Mouse (Mus musculus) left cerebral cortex, postnatal 4 days (tissue): ENCODE data around the gene Olfr1256. TPM values are rescaled to one million over a fixed set of nuclear protein-coding genes. Genes with fewer than 3 reads are reported as not detected.

ENCODE experiments used
- DNase-seq: peaks from one replicate; pipeline ENCODE4 v3.0.0-alpha.2; 2022
- intact Hi-C: fragments of 180-260 bp; cut with DNase I; formaldehyde crosslinking; loops from one replicate; pipeline ENCODE4 v1.15.1; 2025
- total RNA-seq, 2 experiments: library from RNA; stranded (reverse); gene quantifications; 2 replicates each; pipeline ENCODE4 v1.2.3; 2021

Gene Olfr1256
- not detected for total RNA-seq

GRCm38 (mm10) chr2:89841455-89841854 lies at the start of gene Olfr1256:
TSS of gene Olfr1256 (minus strand) at chr2:89841555.
- DNase-seq: no peak
- intact Hi-C loops: no loop called here

- intact Hi-C loops: no loop called here
These were observed 36.8 kb upstream of the Olfr1256 start, which contains the start of gene Olfr1257 for GRCm38 (mm10) chr2:89878137-89878536. TSS of gene Olfr1257 (plus strand) at chr2:89878437.

GRCm38 (mm10) chr2:89849230-89849629 lies 7.9 kb upstream of the Olfr1256 start:
- no peak for DNase-seq
- intact Hi-C loops: no loop called here

More at GRCm38 (mm10) chr2:89878137-89878536, 36.8 kb upstream of the Olfr1256 start, which contains the start of gene Olfr1257:
- DNase-seq: no peak

- intact Hi-C loops: no loop called here
- no peak for DNase-seq
These were observed 6.8 kb upstream of the Olfr1256 start, which contains the start of gene Olfr48 for GRCm38 (mm10) chr2:89848105-89848504. TSS of gene Olfr48 (minus strand) at chr2:89848205.

- DNase-seq: no peak
- intact Hi-C loops: no loop called here
These were observed 21.1 kb downstream of the Olfr1256 start for GRCm38 (mm10) chr2:89820216-89820615.

- intact Hi-C loops: no loop called here
- no peak for DNase-seq
These were observed 29.6 kb downstream of the Olfr1256 start, which contains the start of gene Olfr1255 for GRCm38 (mm10) chr2:89811751-89812150. TSS of gene Olfr1255 (plus strand) at chr2:89812051.

GRCm38 (mm10) chr2:89810751-89811150 lies 30.6 kb downstream of the Olfr1256 start:
- DNase-seq: no peak
- intact Hi-C loops: no loop called here

GRCm38 (mm10) chr2:89799583-89799982 lies 41.8 kb downstream of the Olfr1256 start:
- intact Hi-C loops: no loop called here
- no peak for DNase-seq

- intact Hi-C loops: no loop called here
- DNase-seq: no peak
These were observed 47.8 kb downstream of the Olfr1256 start, which contains the start of gene Olfr1254 for GRCm38 (mm10) chr2:89793519-89793918. TSS of gene Olfr1254 (minus strand) at chr2:89793619.

Other genes with a start within 250 kb of the Olfr1256 start
- not detected for gene Olfr1246, start 248.4 kb downstream of the Olfr1256 start, total RNA-seq
- under 1 TPM; 0.10 to 0.12 TPM for gene Olfr1247, start 227.4 kb downstream of the Olfr1256 start, total RNA-seq
- gene Olfr1248, start 223.3 kb downstream of the Olfr1256 start, total RNA-seq: not detected
- not detected for gene Olfr1249, start 206.6 kb downstream of the Olfr1256 start, total RNA-seq
- gene Olfr1250, start 180.1 kb downstream of the Olfr1256 start, total RNA-seq: under 1 TPM in 1 of 2 experiments, not detected in 1; 0.08 TPM
- gene Olfr1251, start 169.6 kb downstream of the Olfr1256 start, total RNA-seq: not detected
- not detected for gene Olfr1252, start 116.5 kb downstream of the Olfr1256 start, total RNA-seq
- not detected for gene Olfr1253, start 84.5 kb downstream of the Olfr1256 start, total RNA-seq
- not detected for gene Olfr1254, start 47.9 kb downstream of the Olfr1256 start, total RNA-seq
- not detected for gene Olfr1255, start 29.5 kb downstream of the Olfr1256 start, total RNA-seq
- gene Olfr48, start 6.7 kb upstream of the Olfr1256 start, total RNA-seq: not detected
- gene Olfr1257, start 36.9 kb upstream of the Olfr1256 start, total RNA-seq: not detected
- not detected for gene Olfr1258, start 85.8 kb upstream of the Olfr1256 start, total RNA-seq
- gene Olfr1259, start 107.1 kb upstream of the Olfr1256 start, total RNA-seq: not detected
- gene Olfr1260, start 132.8 kb upstream of the Olfr1256 start, total RNA-seq: not detected
- under 1 TPM in 1 of 2 experiments, not detected in 1; 0.12 TPM for gene Olfr1261, start 149.7 kb upstream of the Olfr1256 start, total RNA-seq
- gene Olfr1262, start 158.6 kb upstream of the Olfr1256 start, total RNA-seq: not detected
- gene Olfr1263, start 170.6 kb upstream of the Olfr1256 start, total RNA-seq: not detected
- not detected for gene Olfr1264, start 184.0 kb upstream of the Olfr1256 start, total RNA-seq
- under 1 TPM in 1 of 2 experiments, not detected in 1; 0.06 TPM for gene Olfr1265, start 193.8 kb upstream of the Olfr1256 start, total RNA-seq
- gene Olfr140, start 222.0 kb upstream of the Olfr1256 start, total RNA-seq: not detected